Mouse (Mus musculus) cerebellum, postnatal 10 days (tissue): Measurements from ENCODE around the gene Pnkd.

ENCODE experiments used
- DNase-seq, 2 experiments: peaks; one replicate each; pipeline ENCODE4 v3.0.0; 2021; ENCODE audit warnings: mixed read lengths in 2 of 2

Pnkd gene

DNA sequence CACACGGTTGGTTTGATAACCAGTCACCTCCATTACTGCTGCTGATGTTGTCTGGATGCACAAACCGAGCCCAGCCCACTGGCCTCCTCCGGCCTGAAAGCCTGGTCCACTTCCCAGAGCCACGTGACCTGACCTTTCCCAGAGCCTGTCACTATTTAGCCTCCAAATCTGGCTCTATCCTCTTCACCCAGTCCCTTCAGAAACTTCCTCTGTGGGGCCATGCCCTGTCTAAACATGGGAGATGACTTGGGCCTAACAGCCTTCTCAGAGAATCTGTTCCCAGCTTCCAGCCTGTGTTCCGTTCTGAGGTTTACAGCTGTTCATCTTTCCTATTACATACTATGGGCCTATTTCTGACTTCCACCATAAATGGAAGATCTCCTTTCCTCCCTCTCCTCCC is 78.7 kb downstream of the Pnkd start:
- DNase-seq, result no peak

DNA sequence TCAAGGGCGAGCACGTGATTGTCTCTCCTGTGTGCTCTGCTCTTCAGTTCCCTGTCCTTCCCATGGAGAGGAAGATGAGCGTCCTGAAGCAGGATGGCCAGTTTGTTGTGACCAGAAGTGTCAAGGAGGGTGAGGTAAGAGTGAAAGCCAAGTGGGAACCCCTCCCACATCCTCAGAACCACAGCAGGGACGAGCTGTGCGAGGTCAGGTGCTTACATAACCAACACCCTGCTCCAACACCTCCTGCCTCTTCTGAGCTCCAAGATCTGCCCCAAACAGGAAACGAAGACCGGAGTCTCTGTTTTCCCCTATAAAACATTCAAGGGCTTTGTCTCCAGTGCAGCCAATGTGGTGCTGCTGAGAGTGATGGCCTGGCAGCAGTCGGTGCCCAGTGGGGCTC is 79.5 kb downstream of the Pnkd start:
- no peak for DNase-seq

DNA sequence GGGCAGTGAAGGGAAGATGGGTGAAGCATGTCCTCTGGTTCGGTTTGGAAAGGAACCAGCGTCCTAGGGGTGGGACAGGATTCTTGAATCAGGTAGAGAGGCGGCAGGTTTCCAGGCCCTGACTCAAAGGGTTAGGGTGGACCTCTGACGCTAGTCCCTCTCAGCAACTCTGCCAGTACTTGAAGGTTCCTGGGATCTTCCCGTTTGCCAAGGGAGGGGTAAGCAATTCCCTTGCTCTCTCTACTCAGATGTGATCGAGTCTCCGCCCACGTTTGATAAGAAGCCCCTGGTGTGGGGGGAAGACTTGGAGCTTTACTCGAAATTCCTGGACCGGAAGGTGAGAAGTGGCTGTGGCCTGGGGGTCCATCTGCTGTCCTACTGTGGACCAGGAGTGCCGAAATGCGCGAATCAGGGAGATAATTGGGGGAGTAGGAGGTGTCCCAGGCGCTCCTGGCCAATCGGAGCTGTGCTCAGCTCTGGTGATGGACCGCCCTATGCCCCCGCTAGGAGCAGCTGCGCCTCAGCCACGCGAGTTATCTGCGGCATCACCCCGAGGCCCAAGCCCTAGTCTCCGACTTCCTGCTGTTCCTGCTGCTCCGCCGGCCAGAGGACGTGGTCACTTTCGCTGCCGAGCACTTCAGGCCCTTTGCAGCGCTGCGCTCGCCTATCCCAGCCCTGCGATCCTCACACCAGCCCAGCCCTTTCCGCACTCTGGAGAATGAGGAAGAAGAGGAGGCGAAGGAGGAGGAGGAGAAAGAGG is 83.3 kb downstream of the Pnkd start:
- DNase-seq, result peak; percentile 55 to 64

DNA sequence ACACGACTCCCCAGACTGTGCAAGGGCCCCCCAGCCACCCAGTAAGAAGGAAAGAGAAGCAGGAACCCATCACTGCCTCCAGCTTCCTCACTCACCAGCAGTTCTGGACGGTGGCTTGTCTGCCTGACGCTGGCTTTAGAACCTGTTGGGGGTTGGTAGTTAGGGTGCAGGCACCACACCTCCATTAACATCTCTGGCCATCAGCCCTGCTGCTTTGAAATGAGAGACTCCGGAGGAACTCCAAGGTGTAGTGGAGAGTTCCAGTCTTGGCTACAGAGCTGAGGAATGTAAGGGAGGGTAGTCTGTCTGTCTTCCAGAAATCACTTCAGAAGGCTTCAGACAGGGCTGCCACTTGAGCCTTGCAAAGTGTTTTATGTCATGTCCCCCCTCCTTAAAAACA is 85.3 kb downstream of the Pnkd start:
- DNase-seq, result no peak

DNA sequence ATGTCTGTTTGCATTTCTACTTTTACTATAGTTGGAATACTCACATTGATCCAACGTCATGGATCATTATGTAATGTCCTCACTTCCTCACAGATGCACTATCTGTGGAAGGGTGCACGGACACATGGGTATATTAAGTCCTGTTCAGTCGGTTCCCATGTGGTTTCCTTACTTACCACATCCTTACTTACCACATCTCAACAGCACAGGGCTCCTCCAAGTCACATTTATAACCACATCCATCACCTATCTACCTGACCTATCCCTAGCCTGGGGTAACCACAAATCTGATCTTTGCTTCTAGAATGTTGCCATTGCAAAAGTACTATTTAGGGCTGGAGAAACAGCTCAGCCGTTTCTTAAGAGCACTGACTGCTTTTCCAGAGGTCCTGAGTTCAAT is 88.6 kb downstream of the Pnkd start:
- DNase-seq, result no peak

DNA sequence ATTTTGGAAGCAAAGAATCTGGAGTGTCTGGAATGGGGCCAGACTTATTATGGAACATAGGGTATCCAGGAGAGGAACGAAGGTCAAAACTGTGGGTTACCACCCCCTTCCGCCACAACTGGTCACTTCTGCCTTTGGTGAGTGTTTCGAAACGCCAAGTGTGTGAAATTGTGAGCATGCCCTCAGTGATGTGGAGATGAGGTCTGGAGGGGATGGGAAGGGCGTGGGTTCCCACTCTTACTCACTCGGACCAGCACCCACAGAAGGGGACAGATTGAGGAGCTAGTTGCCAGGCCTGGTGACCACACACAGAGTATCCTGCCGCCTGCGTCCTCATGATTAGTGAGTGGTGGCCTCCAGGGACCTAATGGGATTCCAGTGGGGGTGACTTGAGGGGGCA is 90.2 kb downstream of the Pnkd start, which contains the start of gene Slc11a1:
Gene Slc11a1, plus strand, starts transcription at position 216 of the 400 bp plus-strand sequence.
- DNase-seq, result no peak

DNA sequence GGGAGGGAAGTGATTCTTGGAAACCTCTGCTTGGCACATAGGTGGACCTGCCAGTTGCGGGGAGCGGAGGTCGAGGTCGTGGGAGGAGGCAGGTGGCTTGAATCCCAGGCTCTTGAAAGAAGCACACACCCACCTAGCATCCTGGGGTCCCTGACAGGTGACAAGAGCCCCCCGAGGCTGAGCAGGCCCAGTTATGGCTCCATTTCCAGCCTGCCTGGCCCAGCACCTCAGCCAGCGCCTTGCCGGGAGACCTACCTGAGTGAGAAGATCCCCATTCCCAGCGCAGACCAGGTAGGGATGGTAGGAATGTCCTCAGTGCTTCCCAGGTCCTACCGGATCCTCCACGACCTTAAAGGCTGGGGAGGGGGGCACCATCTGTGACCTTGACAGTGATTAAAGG is 90.8 kb downstream of the Pnkd start:
- no peak for DNase-seq

DNA sequence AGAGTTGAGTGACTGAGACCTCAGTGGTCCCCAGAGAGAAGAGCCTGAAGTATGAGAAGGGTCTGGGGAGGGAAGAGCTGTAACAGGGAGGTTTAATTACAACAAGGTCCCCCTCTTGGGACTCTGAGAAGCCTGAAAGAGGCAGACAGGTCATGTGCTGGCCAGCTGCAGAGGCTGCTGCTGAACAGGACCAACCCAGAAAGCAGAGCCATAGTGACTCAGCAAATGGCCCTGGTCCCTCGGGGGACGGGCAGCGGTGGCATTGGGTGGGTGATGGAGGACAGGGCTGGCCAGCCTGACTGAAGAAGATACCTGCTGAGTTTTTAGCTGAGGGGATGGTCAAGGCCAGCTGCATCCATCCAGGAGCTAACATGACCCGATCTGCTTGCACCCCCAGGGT is 91.7 kb downstream of the Pnkd start:
- no peak for DNase-seq

DNA sequence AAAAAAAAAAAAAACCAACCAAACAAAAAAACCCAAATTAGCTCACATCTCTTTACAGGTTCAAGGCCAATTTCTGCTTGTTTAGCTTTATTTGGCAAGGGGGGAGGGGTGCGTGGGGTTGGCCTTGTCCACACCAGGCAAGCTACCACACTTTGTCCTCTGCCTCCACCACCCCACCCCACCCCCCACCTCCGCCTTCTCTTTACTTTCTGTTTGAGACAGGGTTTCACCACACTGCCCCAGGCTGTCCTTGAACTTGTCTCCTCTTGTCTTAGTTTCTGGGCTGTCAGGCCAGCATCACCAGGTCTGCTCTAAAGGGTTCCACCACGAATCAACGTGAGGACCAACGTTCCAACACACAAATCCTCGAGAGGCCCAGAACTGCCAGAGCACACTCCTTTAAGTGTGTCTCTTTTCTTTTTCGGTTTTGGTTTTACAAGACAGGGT is 94.4 kb downstream of the Pnkd start:
- DNase-seq, result no peak

DNA sequence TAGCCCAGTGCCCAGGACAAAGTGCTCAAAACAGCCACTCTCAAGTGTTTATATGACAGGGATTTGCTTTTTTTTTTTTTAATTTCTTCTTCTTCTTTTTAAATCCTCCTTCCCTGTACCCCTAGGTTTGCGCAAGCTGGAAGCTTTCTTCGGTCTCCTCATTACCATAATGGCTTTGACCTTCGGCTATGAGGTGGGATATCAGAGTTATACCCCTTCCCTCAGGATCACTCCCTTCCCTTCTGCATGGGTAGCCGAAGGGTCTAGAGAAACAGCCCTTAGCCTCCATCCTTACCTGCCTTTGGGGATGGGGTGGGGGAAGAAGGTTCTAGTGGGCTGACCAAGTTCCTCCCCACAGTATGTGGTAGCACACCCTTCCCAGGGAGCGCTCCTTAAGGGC is 95.8 kb downstream of the Pnkd start:
- DNase-seq, result no peak

DNA sequence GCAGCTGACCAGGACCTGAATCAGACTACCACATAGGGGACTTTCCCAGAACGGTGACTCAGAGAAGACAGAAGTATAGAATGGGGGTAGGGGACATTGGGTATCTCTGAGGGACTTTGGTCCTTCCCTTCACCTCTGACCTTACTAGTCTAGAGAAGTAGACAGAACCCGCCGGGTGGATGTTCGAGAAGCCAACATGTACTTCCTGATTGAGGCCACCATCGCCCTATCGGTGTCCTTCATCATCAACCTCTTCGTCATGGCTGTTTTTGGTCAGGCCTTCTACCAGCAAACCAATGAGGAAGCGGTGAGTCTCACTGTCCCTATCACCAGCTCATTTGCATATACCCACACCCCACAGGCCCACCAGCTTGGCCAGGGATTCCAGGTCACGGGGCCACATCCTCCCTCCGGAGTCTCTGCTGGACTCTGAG is 96.9 kb downstream of the Pnkd start:
- no peak for DNase-seq

DNA sequence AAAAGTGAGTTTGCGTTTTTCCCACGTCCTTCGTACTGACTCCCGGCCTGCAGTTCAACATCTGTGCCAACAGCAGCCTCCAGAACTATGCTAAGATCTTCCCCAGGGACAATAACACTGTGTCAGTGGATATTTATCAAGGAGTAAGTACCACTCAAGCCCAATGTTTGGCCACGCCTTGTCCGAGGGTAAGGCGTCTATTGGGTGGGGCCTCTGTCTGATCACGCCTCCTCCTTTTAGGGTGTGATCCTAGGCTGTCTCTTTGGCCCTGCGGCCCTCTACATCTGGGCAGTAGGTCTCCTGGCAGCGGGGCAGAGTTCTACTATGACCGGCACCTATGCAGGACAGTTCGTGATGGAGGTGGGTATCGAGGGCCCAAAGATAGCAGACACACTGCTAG is 98.7 kb downstream of the Pnkd start:
- no peak for DNase-seq

DNA sequence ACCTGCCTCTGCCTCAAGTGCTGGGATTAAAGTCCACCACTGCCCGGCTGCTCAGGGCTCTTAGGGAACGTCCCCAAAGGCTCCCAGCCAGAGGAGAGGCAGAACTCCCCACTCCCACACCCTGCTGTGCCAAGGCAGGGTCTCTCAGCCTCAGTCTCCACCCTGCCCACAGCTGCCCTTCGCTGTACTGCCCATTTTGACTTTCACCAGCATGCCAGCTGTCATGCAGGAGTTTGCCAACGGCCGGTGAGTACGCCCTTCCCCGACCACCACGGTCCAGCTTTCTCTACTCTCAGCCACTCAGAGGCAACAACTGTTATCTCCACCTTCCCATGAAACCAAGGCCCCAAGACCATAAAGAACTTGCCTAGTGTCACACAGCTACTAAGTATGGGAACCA is 99.8 kb downstream of the Pnkd start:
- no peak for DNase-seq

DNA sequence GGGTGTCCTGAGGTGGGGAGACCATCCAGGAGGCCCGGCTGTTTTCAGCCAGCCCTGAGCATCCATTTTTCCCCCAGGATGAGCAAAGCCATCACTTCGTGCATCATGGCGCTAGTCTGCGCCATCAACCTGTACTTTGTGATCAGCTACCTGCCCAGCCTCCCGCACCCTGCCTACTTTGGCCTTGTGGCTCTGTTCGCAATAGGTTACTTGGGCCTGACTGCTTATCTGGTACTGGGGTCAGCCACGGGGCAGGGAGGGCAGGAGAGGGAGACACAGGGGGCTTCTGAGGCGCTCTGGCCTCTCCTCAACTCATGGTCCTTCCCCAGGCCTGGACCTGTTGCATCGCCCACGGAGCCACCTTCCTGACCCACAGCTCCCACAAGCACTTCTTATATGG is 100.3 kb downstream of the Pnkd start:
- DNase-seq, result no peak

DNA sequence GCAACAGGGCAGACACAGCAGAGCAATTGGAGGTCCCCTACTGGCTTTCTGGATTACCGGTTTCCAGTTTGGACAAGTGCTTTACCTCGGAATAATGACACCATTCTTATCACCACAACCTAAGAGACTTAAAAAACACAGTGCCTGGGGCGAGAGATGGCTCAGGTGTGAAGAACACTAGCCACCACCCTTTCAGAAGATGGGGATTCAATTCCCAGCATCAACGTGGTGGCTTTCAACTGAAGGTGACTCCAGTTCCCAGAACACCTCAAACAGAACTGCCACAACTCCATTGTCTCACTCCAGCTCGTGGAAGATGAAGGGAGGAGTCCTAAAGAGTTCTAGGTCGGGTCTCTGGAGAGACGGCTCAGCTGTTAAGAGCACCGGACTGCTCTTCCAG is 100.8 kb downstream of the Pnkd start:
- no peak for DNase-seq

DNA sequence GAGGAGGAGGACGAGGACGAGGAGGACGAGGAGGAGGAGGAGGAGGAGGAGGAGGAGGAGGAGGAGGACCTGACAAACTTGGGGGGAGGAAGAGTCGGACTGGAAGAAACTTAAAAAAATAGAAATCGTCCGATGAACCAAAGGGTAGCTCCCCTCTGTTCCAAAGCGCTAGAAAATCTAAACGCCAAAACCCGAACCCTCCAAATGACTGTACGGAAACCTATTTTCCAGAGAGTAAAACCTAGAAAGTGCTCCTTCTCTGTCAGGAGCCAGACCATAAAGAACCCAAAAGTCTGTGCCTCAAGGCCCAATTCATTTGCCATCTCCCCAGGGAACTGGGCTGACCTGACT is 101.6 kb downstream of the Pnkd start:
- DNase-seq, result no peak

DNA sequence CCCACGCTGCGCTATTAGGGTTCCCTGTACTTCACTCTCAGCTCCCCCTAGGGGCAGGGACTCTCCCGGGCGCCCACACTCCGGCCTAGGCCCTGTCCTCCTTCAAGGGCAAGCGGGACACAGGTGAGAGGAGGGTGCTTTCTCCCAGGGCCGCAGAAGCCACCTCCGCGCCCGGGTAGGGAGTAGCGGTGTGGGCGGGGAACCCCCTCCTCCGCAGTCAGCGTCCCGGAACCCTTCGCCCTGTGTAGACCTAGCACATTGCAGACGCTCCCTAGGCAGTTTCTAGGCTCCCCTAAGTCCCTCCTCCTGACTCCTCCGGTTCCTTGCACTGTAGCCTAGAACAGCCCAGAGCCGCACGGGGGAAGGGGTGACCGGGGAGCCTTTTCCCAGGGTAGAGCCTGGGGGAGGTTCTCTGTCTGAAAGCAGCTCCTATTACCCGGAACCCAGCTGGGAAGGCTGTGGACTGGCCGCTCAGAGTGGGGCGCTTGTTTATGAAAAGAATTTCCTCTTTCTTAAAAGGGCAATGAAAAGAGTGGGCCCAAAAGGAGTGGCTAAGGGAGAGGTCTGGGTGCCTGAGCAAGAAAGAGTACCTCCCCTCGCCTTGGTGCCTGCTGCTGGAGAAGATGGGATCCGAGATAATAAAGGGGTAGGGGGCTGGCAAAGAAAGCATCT is 102.1 kb downstream of the Pnkd start:
- peak; percentile 90 to 95 for DNase-seq

DNA sequence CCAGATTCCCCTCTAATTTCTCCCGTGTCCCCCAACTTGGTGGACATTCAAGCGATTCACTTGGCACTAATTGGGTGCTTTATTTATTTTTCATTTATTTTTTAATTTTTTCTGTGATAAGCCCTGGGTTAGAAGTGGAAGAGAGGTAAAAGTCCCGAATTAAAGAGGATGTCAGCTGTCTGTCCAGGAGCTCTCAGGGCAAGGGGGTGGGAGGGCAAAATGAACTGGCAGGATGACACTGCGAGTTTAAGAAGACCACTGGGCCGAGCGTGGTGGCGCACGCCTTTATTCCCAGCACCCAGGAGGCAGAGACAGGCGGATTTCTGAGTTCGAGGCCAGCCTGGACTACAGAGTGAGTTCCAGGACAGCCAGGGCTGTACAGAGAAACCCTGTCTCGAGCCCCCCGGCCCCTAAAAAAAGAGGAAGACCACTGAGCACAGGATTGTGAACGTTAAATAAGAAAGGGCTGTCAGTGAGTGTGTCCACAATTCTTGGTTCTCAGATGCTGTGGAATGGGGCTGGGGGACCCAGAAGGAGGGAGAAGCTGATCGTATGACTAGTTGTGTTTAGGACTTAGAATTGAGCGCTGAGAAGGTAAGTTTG is 102.8 kb downstream of the Pnkd start:
- no peak for DNase-seq

DNA sequence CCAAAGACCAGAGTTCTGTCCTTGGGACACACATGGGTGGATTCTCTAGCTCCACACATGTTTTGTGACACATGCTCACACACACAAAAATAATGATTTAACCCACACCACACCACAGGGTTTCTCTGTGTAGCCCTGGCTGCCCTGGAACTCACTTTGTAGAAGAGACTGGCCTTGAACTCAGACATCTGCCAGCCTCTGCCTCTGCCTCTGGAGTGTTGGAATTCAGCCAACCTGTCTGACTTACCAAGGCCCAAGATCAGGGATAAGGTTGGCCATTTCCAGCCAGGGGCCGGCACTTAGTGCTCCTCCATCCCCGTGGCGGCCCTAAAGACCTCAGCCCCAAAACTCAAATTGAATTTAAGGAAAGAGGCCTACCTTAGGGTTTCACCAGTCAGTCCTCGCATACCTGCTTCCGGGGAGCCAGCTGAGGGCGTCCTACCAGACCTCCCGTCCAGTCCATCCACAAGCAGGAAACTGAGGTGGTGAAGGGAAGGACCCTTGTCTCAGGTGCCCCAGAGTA is 103.7 kb downstream of the Pnkd start:
- no peak for DNase-seq

DNA sequence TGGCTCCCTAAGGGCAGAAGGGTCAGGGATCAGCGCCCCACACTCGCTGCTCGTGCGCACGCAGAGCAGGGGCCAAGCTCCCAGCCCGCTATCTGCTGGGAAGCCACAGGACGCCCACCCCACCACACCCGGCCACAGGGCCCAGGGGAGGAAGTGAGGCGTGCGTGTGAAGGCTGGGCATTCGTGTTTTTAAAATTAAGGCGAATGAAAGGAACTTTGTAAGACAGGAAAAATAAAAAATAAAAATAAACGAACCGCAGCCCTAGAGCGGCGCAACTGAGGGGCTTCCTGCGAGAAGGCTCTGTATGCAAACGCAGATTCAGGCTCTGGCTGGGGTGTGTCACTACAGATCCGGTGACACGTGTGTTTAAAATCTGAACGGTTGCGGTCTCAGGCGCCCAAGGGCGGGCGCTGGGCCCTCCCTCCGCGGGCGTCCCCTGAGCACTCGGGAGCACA is 105.1 kb downstream of the Pnkd start:
- no peak for DNase-seq

DNA sequence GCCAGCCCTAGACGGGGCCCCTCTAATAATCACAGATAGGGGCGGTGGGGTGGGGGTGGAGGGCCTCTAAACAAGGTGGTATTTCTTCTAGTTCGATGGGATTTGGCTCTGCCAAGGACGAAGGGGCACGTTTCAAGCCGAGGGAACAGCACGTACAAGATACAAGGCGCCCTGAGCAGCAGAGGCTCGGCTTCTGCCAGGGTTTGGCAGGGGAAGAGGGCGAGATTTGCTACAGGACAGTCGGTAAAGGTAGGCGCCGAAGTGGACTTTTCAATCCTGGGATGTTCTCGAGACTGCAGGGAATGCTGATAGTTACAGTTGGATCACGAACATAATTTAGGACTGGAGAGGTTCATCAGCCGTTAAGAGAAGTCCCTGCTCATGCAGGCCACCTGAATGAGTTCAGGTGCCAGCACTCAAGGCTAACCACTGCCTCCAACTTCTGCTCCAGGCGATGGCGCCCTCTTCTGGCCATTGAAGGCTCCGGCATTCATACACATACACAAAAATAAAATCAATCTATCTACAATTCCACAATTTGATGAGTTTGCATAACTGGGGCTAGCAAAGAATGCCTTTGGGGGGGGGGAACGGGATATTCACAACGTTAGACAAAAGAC is 105.7 kb downstream of the Pnkd start:
- peak; percentile 71 to 77 for DNase-seq

DNA sequence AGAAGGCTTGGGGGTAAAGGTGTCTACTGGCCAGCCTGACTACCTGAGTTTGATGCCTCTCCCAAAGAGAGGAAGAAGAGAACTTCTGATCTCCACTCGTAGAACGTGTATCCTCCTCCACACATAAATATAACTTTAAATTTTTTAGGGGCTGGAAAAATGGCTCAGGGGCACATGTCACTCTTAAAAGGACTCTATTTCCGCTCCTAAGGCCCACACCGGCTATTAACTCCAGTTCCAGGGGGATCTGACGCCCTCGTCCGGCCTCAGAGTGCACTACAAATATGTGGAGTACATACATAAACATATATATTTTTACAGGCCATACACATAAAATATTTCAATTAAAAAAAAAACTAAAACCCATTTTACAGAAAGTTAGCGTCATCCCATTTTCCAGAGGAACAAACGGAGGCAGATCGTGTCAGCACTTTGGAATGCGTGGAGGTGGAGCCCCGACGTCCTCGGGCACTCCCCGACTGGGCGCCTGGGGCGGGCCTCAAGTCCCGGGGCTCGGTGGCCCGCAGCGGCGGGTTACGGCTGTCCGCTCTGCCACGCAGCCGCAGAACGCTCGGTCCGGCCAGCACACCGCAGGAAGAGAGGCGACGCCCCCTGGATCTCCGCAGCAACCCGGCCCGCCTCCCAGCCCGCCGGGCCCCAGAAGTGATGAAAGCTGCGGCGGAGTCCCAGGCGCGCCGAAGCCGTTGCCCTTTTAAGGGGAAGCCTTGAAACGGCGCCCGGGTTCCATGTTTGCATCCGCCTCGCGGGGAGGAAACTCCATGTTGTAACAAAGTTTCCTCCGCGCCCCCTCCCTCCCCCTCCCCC is 106.4 kb downstream of the Pnkd start, which contains the start of gene Ctdsp1:
Gene Ctdsp1, plus strand, starts transcription at position 586 of the 825 bp plus-strand sequence.
- peak; percentile 98 for DNase-seq
